Mouse (Mus musculus): Measurements from ENCODE around the gene Pde10a.

DNA sequence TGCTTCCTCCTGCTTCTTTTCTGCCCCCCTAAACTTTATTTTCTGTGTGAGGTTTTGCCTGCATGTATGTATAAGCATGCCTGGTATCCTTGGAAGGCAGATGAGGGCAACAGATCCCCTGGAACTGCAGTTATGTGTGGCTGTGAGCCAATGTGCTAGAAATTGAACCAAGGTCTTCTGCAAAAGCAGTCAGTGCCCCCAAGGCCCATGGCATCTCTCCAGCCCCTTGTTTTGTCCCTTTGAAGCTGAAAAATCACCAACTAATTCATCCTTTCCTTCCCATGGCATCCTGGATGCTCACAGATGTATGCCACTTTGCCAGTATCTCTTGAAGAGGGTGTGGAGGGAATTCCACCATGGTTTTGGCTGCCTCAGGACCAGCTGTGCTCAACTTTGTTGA is 40.0 kb upstream of the Pde10a start:
- TF ChIP-seq CTCF (conservative IDR thresholded peaks at IDR 0.05 in 1 of 2, IDR thresholded peaks at IDR 0.05 in 1 of 2; ENCODE audit: low read depth in 2 of 2, low read length in 2 of 2) (no peak), POLR2A (IDR thresholded peaks at IDR 0.05; ENCODE audit: low read depth, low read length) (no peak), EP300 (IDR thresholded peaks at IDR 0.05; ENCODE audit: low read length) (no peak), ZNF384 (IDR thresholded peaks at IDR 0.05; ENCODE audit: low read depth, low read length) (no peak), MAFK (IDR thresholded peaks at IDR 0.05; ENCODE audit: insufficient replicate concordance, low read length) (no peak), SMC3 (IDR thresholded peaks at IDR 0.05; ENCODE audit: low read depth, low read length) (no peak), POLR2AphosphoS2 (IDR thresholded peaks at IDR 0.05; ENCODE audit: low read depth, low read length) (no peak), NRF1 (IDR thresholded peaks at IDR 0.05; ENCODE audit: low read depth, low read length) (no peak), CHD2 (IDR thresholded peaks at IDR 0.05; ENCODE audit: low read length) (no peak), ZMIZ1 (IDR thresholded peaks at IDR 0.05; ENCODE audit: low read depth, low read length) (no peak)

All from CH12.LX (cell line).